Mouse (Mus musculus) MN1 (cell line): ENCODE results near the gene Sec16a.
"Not testable (repeated sequence)": the region's sequence is repeated elsewhere in the genome, so short reads cannot be mapped to it uniquely, and the experiment has no call there.

Experiments
- DNase-seq: peaks from one replicate; pipeline ENCODE4 v3.0.0-alpha.2; 2016; ENCODE audit warnings: low spot score

Sec16a gene

GRCm38 (mm10) chr2:26387713-26388112 is 57.3 kb downstream of the Sec16a start:
- no peak for DNase-seq

- DNase-seq = not testable (repeated sequence)
These were observed 64.1 kb downstream of the Sec16a start for GRCm38 (mm10) chr2:26380871-26381270.

GRCm38 (mm10) chr2:26380131-26380771 is 64.8 kb downstream of the Sec16a start, which contains the start of gene Snapc4:
Gene Snapc4, minus strand, starts transcription at chr2:26380653.
- DNase-seq = peak; percentile 88

DNA sequence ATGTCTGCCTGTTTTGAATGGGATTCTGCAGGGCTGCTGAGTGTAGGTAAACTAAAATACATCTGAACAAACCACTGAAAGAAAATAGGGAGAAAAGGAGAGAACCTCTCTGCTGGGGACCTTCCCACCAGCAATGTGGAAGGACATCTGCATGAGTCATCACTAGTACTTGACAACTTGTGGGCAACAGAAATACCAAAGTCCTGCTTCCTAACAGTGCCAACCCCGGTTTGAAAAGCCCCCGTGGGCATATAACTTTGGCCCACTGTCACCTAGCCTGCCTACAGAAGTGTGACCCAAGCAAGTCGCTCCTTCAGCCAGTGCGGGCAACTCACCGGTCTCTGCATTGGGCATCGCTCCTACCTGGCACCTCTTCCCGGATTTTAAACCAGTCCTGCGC is 72.6 kb downstream of the Sec16a start:
- no peak for DNase-seq

GRCm38 (mm10) chr2:26368572-26368971 is 76.4 kb downstream of the Sec16a start:
- DNase-seq = no peak

- DNase-seq = no peak
These were observed 77.1 kb downstream of the Sec16a start for GRCm38 (mm10) chr2:26367911-26368310.

GRCm38 (mm10) chr2:26364738-26365465 is 80.1 kb downstream of the Sec16a start:
- DNase-seq = peak; percentile 77

GRCm38 (mm10) chr2:26363481-26363880 is 81.5 kb downstream of the Sec16a start:
- no peak for DNase-seq

DNA sequence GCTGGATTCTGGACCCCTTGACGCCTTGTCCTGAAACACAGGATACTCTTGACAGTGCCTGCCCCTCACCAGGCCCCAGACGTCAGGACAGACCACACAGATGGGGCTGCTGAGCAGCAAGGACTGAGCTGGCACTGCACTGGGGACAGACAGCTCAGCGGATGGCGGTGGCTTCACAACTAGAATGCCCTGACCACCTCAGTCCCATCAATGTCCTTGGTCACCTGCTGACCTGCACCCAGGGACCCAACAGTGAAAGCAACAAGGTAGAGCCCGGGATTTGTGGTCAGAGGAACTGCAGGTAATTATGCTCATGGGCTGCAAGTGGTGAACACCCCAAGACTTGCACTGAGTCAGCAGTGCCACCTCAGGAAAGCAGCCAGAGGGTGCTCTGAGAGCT is 82.0 kb downstream of the Sec16a start:
- no peak for DNase-seq

GRCm38 (mm10) chr2:26360772-26361171 is 84.2 kb downstream of the Sec16a start, which contains the start of gene Card9:
Gene Card9, minus strand, starts transcription at chr2:26360918.
- DNase-seq = no peak

DNA sequence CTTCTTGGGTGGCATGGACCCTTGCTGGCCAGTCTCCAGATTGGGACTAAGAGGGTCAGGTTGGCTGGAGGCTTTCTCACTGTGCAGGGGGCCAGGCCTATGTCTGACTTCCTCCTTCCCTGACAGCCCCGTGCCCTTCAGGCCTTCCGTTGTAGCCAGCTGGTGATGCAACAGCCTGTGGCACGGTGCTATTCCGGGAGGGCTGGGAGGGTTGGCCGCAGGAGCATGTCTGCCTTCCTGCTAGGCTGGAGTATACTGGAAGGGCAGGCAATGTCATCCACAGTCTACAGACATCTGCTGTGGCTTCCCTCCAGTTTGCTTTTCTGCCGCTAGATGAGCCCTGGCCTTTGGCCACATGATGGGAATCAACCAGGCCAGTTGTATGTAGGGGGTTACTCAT is 85.0 kb downstream of the Sec16a start:
- DNase-seq = no peak
